Mouse (Mus musculus): ENCODE measurements at regions not wholly inside any gene's neighbourhood (a gene's known extent, or its start where the extent isn't known, plus 50 kb on each side); places are given as distances from the start of the nearest gene placed in this dataset.

DNA sequence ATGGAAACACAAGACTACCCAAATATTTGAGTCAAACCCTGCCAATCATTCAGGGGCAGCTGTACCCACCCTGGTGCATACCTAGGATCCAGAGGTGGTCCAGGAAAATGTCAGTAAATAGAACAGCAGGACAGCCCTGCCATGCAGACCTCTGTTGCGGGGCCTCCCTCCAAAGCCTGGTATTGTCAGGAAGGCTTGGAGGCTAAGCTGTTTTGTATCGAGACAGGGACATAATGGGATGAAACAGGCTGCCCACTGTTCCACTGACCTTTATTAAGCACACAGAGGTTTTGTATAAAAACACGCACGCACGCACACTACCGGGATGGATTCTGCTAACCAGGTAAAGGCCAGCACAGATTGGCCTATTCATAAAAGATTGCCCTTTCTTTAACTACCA, 155.8 kb upstream of the Mast4 start:
- in situ Hi-C loops (cut with MboI; ENCODE audit: unreplicated experiment in 2 of 2): no loop called here

DNA sequence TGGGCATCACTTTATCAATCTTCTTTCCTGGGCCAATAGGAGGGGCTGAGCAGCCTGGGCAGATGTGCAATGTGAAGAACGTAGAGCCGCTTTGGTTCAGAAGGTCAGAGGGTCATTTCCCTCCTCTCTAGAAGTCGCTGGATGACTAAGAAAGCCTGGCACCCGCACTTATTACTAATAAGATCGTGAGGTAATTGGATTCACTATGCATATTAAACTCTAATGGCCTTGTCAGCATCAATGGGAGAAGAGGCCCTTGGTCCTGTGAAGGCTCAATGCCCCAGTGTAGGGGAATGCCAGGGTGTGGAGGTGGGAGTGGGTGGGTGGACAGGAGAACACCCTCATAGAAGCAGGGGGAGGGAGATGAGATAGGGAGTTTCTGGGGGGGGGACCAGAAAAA, 149.8 kb upstream of the Mast4 start:
- in situ Hi-C loops (cut with MboI; ENCODE audit: unreplicated experiment in 2 of 2): no loop called here

DNA sequence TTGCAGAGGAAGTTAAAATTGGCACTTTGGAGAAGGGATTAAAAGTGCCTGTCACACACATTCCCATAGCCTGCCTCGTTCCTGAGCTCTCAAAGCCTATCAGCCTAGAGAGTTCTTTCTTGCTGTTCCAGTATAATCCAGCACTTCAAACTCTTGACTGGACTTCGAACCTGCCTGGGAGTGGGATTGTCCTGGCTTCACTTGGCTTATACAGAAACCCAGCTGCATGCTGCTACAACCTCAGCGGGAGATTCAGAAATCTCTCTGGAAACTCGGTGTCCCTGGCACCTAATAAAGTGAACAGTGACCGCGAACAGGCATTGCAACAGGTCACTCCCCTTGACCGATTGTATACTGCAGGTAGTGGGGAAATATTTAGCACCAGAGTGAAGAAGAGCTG, 149.1 kb upstream of the Mast4 start:
- in situ Hi-C loops (cut with MboI; ENCODE audit: unreplicated experiment in 2 of 2): no loop called here

DNA sequence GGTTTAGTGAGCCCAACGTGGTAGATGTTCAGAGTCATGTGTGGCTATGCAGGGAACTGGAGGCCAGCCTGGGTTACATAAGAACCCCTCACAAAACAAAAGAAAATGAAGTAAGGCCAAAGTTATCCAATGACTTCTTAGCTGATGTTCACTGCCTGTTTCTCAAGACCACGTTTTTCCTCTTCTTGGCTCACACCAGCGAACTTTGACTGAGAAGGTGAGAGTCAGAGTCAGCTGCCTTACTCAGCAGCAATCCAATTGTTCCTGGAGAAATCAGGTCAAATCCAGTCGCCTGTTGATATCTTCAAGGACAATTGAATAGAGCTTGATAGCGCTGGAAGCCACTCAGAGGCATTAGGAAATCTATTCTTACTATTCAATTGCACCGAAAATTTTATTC, 142.0 kb upstream of the Mast4 start:
- in situ Hi-C loops (cut with MboI; ENCODE audit: unreplicated experiment in 2 of 2): no loop called here

- in situ Hi-C loops (cut with MboI; ENCODE audit: unreplicated experiment in 2 of 2): no loop called here
These were observed 137.9 kb upstream of the Mast4 start for GRCm38 (mm10) chr13:103472216-103472615.

- in situ Hi-C loops (cut with MboI; ENCODE audit: unreplicated experiment in 2 of 2): no loop called here
These were observed 135.8 kb upstream of the Mast4 start for GRCm38 (mm10) chr13:103470141-103470540.

- in situ Hi-C loops (cut with MboI; ENCODE audit: unreplicated experiment in 2 of 2): no loop called here
These were observed 126.2 kb upstream of the Mast4 start for GRCm38 (mm10) chr13:103460499-103460898.

- in situ Hi-C loops (cut with MboI; ENCODE audit: unreplicated experiment in 2 of 2): no loop called here
These were observed 125.3 kb upstream of the Mast4 start for GRCm38 (mm10) chr13:103459486-103460147.

GRCm38 (mm10) chr13:103452837-103453236, 118.5 kb upstream of the Mast4 start:
- in situ Hi-C loops (cut with MboI; ENCODE audit: unreplicated experiment in 2 of 2): no loop called here

DNA sequence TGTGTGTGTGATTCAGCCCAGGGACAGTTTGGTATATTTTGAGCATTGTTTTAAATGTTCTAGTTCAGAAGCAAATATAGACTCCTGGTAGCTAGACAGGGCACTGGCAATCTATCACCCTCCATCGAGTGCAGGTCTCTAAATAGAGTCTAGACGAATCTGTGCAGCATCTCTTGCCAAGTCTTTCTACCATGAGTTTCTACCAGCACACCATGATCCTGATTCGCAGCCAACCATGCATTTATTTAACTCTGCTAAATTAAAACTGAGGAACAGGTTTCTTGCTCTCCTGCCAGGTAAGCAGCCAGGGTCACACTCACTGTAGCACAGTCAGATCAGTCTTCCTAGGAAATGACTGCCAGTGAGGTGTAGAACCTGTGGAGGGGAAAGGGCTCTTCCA, 96.3 kb upstream of the Mast4 start:
- in situ Hi-C loops (cut with MboI; ENCODE audit: unreplicated experiment in 2 of 2): no loop called here

- in situ Hi-C loops (cut with MboI; ENCODE audit: unreplicated experiment in 2 of 2): no loop called here
These were observed 89.7 kb upstream of the Mast4 start for GRCm38 (mm10) chr13:103424011-103424410.

DNA sequence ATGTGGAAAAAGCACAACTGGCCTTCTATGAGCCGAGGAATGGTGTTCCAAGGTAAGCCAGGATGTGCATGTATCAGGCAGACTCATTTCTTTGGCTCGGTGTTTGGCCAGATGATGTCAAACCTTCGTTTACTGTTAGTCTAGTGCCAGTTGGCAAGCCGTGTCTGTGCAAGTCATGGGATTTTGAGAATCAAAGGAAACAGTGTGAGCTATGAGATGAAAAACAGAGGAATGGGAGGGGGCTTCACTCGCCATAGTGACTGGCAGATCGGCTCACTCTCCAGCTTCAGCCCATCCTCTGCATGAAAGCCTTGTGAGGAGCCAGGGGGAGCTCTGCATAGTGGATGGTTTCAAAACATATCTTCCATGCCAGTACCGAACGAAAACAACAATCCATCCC, 89.1 kb upstream of the Mast4 start:
- in situ Hi-C loops (cut with MboI; ENCODE audit: unreplicated experiment in 2 of 2): no loop called here

DNA sequence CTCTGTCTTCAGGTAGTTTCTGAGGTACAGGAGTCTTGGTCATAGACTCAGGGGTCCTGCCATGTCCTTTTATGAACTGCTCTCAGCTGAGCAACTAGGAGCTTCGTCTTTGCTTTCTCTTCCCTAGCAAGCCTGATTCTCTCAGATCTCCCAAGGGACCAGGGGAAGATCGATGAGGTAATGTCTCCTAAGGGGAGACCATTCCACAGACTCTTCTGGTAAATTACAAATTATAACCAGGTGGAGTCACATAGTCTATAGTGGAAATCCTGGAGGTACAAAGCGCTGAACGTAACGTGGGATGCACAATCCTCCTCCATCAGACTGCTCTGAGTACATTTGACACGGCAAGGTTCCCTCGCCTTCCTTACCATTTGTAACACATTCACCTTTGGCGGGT, 88.7 kb upstream of the Mast4 start:
- in situ Hi-C loops (cut with MboI; ENCODE audit: unreplicated experiment in 2 of 2): no loop called here

DNA sequence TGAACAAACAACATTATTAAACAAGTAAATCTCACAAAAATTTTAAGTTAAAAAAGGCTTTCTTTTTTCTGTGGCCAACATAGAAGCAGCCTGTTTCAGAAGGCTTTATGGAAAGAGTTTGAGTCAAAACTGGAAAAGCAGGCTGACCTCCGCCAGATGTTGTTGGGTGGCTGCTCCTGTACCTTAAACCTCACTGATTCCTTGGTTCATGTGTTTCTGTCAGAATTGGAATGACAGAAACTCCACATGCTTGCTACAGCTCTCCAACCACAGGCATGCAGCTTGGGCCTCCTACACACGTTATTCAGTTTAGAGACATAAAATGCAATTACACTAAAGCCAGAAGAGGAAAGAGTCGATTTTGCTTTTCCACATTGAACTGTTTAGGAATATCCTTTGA, 84.8 kb upstream of the Mast4 start:
- in situ Hi-C loops (cut with MboI; ENCODE audit: unreplicated experiment in 2 of 2): no loop called here

DNA sequence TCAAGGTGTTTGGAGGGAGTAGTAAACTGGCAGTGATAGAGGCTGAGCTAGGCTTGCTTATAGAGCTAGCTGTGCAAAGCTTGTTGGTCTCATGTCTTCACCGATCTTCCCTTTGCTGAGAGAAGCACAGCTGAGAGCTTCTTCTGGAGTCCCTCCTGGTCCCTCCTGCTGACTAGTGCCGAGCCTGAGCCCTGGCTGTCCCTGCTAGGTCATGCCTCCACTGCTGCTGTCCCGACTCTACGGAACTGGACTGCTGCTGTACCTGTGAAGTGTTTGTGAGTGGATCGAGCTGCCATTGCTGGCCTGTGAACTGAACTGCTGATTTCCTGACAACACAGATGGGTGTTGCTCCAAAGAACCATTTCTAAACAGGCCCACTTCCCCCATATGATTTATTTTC, 83.0 kb upstream of the Mast4 start:
- in situ Hi-C loops (cut with MboI; ENCODE audit: unreplicated experiment in 2 of 2): no loop called here

- in situ Hi-C loops (cut with MboI; ENCODE audit: unreplicated experiment in 2 of 2): no loop called here
These were observed 81.0 kb upstream of the Mast4 start for GRCm38 (mm10) chr13:103415335-103415734.

DNA sequence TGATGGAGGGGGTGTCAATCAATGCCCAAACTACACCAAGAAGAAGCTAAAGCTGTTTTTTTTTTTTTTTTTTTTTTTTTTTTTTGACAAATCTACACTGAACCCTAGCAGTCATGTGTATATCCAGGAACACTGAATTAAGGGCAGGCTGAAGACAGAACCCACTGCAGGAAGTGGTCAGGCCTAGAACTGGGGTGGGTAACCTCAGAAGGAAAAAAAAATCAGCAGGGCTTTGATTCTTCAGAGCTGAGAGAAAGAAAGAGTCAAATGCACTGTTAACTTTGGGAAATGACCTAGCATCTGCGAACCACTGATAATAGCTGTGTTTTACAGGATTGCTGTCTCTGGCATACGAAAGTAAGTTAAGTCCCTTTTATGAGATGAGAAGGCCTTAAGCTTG, 78.3 kb upstream of the Mast4 start:
- in situ Hi-C loops (cut with MboI; ENCODE audit: unreplicated experiment in 2 of 2): no loop called here

- in situ Hi-C loops (cut with MboI; ENCODE audit: unreplicated experiment in 2 of 2): no loop called here
These were observed 75.0 kb upstream of the Mast4 start for GRCm38 (mm10) chr13:103409286-103409685.

GRCm38 (mm10) chr13:103396526-103397020, 62.3 kb upstream of the Mast4 start:
- in situ Hi-C loops (cut with MboI; ENCODE audit: unreplicated experiment in 2 of 2): no loop called here

DNA sequence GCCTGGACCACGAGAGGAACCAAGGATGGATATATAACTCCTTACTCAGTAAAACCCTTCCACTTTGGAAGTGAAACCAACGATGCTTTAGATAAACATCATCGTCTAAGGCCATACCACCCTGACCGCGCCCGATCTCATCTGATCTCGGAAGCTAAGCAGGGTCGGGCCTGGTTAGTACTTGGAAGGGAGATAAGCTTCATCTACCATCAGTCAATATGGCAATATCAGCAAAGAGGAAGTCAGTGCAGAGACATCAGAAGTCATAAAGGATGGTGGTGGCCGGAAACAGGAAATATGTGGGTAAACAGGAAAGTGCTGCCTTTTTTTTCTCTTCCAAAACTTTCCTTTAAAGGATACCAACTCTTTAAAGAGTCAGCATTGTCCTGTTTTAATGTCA, 61.8 kb upstream of the Mast4 start:
- in situ Hi-C loops (cut with MboI; ENCODE audit: unreplicated experiment in 2 of 2): no loop called here

- in situ Hi-C loops (cut with MboI; ENCODE audit: unreplicated experiment in 2 of 2): no loop called here
These were observed 58.3 kb upstream of the Mast4 start for GRCm38 (mm10) chr13:103392581-103392980.

- in situ Hi-C loops (cut with MboI; ENCODE audit: unreplicated experiment in 2 of 2): no loop called here
These were observed 57.1 kb upstream of the Mast4 start for GRCm38 (mm10) chr13:103391396-103391795.

DNA sequence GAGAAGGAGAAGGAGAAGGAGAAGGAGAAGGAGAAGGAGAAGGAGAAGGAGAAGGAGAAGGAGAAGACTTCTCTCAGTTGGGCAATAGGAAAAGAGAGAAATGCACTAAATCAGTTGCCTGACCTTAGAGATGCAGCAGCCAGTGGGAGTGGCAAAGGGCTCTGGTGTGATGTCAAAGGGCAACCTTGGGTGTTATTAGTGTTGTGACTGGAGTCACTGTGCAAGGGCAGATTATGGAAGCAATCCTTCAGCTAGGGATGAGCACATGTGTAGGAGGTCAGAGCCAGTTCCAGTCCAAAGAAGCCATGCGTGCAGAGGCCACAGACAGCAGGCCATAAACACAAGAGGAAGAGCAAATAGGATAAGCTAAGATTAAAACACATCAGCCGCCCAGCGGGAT, 56.7 kb upstream of the Mast4 start:
- in situ Hi-C loops (cut with MboI; ENCODE audit: unreplicated experiment in 2 of 2): no loop called here

Measured in v-Abl transformed pro-B cells (cell line).